Mouse (Mus musculus) forebrain, embryonic 15.5 days (tissue): ENCODE data around the gene Mycbpap. TPM values are rescaled to one million over a fixed set of nuclear protein-coding genes. Genes with fewer than 3 reads are reported as not detected.

ENCODE experiments used
- ATAC-seq: fragments of 200-750 bp; cut with Nextera tagmentation; replicated peaks from 2 replicates; pipeline ENCODE4 v1.8.0; 2017; ENCODE audit warnings: mild to moderate bottlenecking, moderate TSS enrichment, moderate library complexity
- H3K27ac ChIP-seq: fragments of 300-500 bp; sonication (generic); replicated peaks from 2 replicates; pipeline ENCODE4 v1.5.1; 2015; ENCODE audit warnings: mild to moderate bottlenecking, inconsistent platforms
- H3K27me3 ChIP-seq: fragments of 300-500 bp; sonication (generic); 2 replicates; pipeline ENCODE4 v1.6.1; 2015; ENCODE audit warnings: inconsistent platforms
- H3K36me3 ChIP-seq: fragments of 300-500 bp; sonication (generic); 2 replicates; pipeline ENCODE4 v1.6.1; 2015; ENCODE audit warnings: mild to moderate bottlenecking, inconsistent platforms
- H3K4me1 ChIP-seq: fragments of 300-500 bp; sonication (generic); 2 replicates; pipeline ENCODE4 v1.6.1; 2015; ENCODE audit warnings: inconsistent platforms
- H3K4me2 ChIP-seq: fragments of 300-500 bp; sonication (generic); replicated peaks from 2 replicates; pipeline ENCODE4 v1.6.1; 2015; ENCODE audit warnings: mild to moderate bottlenecking, inconsistent platforms
- H3K4me3 ChIP-seq: fragments of 300-500 bp; sonication (generic); 2 replicates; pipeline ENCODE4 v1.5.1; 2015; ENCODE audit warnings: mild to moderate bottlenecking, inconsistent platforms
- H3K9ac ChIP-seq: fragments of 300-500 bp; sonication (generic); replicated peaks from 2 replicates; pipeline ENCODE4 v1.6.1; 2015; ENCODE audit warnings: mild to moderate bottlenecking, inconsistent platforms
- H3K9me3 ChIP-seq: fragments of 300-500 bp; sonication (generic); 2 replicates; pipeline ENCODE4 v1.6.1; 2016; ENCODE audit warnings: inconsistent platforms
- WGBS: fragments of 180-500 bp; shearing (Covaris S2); methylation state at CpG from one replicate; pipeline ENCODE4 v1.1.7; 2015; ENCODE audit warnings: mixed read lengths; 5-methylcytosine and 5-hydroxymethylcytosine counted together
- polyA plus RNA-seq: library from polyadenylated mRNA; unstranded; fragments of >200 nt; fragmentation: Nextera tagmentation; extraction: Ambion mirVana; gene quantifications from 2 replicates; pipeline ENCODE4 v1.2.1, GENCODE M21; 2015

Gene Mycbpap
- polyA plus RNA-seq, 1 experiment from 2014 or later: 2.7 TPM

DNA sequence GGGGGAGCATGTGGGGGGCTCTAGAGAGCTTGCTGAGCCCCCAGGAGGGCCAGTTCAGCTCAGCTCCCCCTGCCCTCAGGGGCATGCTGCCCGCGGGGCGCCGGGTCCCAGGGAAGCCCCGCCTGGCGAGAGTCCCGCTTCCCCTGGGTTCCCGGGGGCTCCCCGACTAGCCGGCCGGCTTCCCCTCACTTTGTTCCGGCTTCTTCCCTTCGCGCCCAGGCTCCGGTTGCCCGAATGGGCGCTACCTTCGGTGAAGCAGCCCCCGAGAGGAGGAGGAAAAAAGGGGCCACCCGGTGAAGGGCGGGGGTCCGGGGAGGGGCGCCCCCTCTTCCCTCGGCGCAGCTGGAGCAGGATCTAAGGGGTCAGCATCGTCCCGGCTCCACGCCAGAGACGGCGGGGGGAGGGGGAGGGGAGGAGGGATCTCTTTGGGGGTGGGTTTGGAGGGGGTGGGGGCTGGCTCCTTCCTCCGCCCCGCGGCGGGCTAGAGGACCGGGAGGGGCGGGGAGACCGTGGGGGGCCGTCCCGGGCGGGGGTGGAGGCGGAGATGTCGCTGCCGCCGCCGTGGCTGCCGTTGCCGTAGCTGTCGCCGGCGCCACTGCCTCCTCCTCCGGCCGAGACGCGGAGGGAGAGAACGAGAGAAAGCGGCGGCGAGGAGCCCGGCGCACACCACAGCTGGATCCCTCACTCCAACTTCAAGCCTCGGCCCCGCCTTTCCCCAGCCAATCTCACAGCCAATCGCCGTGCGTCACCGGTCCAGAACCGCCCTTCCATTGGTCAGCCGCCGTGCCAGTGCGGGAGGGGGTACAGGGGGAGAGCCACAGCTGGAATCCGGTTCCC, 47.6 kb downstream of the Mycbpap start, which contains the start of gene Cacna1g:
Gene Cacna1g, minus strand, starts transcription at position 492 of the 837 bp plus-strand sequence.
- H3K36me3 ChIP-seq: no peaks in the 10 kb centered on the region
- peaks cover 19% of the 10 kb centered on the region for H3K27me3 ChIP-seq
- H3K9ac ChIP-seq: peak within 1 kb of the TSS; percentile 71
- 0% methylated on average over 46 of the region's 71 CpGs for WGBS
- H3K4me2 ChIP-seq: peak within 1 kb of the TSS; percentile 97
- peak within 1 kb of the TSS; percentile 69 for H3K27ac ChIP-seq
- peak within 1 kb of the TSS; percentile 68 for H3K4me3 ChIP-seq
- no peaks in the 10 kb centered on the region for H3K9me3 ChIP-seq
- peak; percentile 86 for ATAC-seq
- peaks cover 63% of the 10 kb centered on the region for H3K4me1 ChIP-seq

GRCm38 (mm10) chr11:94472916-94473706, 48.4 kb downstream of the Mycbpap start:
- no peak for ATAC-seq
- Histone ChIP-seq H3K27me3 (peaks cover 19% of the 10 kb centered on the region), H3K4me3 (peak overlapping the region; percentile 68), H3K9me3 (no peaks in the 10 kb centered on the region), H3K4me2 (peak overlapping the region; percentile 97), H3K9ac (peak overlapping the region; percentile 71), H3K27ac (peak overlapping the region; percentile 69), H3K36me3 (no peaks in the 10 kb centered on the region), H3K4me1 (peaks cover 71% of the 10 kb centered on the region)
- under 1% methylated on average over 47 of the region's 52 CpGs for WGBS

DNA sequence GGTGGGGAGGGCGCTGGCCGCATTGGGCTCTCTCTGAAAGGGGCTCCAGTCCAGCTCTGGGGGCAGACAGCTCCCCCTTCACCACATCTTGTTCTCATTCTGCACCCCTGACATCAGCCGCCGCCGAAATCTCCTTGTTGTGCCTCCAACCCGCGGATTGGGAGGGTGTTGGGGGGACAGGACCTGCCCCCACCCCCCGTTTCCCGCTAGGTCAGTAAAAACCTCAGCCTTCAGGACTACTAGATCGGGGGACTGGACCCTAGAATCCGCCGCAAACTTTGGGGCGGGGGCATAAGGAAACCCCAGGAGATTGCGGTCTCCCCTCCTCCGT, 49.0 kb downstream of the Mycbpap start:
- no peaks in the 10 kb centered on the region for H3K36me3 ChIP-seq
- no peak for ATAC-seq
- peak overlapping the region; percentile 68 for H3K4me3 ChIP-seq
- H3K4me1 ChIP-seq: peaks cover 74% of the 10 kb centered on the region
- peak overlapping the region; percentile 69 for H3K27ac ChIP-seq
- H3K9ac ChIP-seq: peak overlapping the region; percentile 71
- H3K27me3 ChIP-seq: peaks cover 19% of the 10 kb centered on the region
- H3K9me3 ChIP-seq: no peaks in the 10 kb centered on the region
- H3K4me2 ChIP-seq: peak overlapping the region; percentile 97
- under 1% methylated on average over 15 of the region's 15 CpGs for WGBS

GRCm38 (mm10) chr11:94471740-94472584, 49.6 kb downstream of the Mycbpap start:
- peak overlapping the region; percentile 97 for H3K4me2 ChIP-seq
- peak overlapping the region; percentile 69 for H3K27ac ChIP-seq
- peaks cover 19% of the 10 kb centered on the region for H3K27me3 ChIP-seq
- no peaks in the 10 kb centered on the region for H3K9me3 ChIP-seq
- peak overlapping the region; percentile 71 for H3K9ac ChIP-seq
- ATAC-seq: no peak
- 9% methylated on average over 16 of the region's 17 CpGs for WGBS
- H3K36me3 ChIP-seq: no peaks in the 10 kb centered on the region
- peaks cover 74% of the 10 kb centered on the region for H3K4me1 ChIP-seq
- peak overlapping the region; percentile 68 for H3K4me3 ChIP-seq

DNA sequence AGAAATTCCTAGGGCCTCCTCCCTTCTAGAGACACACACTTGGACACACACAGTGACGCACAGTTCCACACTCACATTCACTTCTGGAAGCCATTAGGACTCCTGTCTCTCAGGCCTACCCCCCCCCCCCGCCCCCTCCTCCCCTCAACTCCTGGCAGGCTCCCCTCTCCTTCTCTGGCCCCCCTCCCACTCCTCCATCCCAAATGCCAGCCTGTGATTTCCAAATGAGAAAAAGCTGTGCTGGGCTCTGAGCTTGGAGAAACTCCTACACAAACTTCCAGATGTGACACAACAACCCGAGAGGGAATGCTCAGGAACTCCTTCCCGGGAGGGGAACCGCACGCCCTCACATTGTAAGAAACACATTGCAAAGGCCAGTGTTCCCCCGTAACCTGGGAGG, 51.2 kb downstream of the Mycbpap start:
- ATAC-seq: no peak
- Histone ChIP-seq H3K9me3 (no peaks in the 10 kb centered on the region), H3K27ac (peak overlapping the region; percentile 94), H3K4me2 (peak overlapping the region; percentile 97; the same call in 1 of the 2 replicates), H3K9ac (0 out of 2 replicates have a peak overlapping the region, but pooled peaks have one; percentile 23), H3K4me1 (peaks cover 71% of the 10 kb centered on the region), H3K4me3 (no peak overlapping the region), H3K36me3 (no peaks in the 10 kb centered on the region), H3K27me3 (peaks cover 14% of the 10 kb centered on the region)
- WGBS: 26% methylated on average over 6 of the region's 7 CpGs

DNA sequence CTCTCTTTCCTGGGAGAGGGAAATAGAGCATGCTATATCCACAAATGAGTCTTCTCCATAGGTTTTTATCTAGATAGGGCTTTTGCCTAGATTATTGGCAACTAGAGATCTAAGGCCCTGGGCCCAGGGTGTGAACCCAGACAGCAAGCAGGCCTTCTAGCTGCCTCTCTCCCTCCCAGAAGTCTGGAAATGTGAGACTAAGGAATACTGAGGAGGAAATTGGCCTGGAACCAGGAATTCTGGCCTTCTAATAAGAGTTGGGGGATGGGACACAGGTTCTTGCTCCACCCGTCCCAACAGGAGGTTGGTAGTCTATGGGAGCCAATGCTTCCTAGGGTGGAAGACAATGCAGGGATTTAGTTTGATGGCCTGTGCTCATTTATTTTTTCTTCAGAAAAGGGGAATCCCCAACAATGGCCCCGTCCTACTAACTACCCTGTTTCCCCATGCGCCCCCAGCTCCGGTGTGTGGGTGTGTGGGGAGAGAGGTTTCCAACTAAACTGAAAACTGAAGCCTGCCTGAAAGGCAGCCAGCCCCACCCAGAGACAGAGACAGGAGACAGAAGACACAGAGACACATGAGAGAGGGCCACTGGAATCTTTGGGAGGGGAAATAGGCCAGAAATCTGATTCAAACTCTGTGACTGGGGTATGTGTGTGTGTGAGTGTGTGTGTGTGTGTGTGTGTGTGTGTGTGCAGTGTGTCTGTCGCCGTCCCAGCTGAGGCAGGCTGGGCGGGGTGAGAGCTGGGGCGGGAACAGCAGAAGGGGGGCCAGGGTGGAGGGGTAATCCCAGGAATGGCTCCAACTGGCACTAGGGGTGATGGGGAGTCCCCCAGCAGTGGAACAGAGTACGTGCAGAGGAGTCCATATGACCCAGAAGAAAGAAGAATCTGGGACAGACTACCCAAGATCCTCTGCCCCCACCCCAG, 52.1 kb downstream of the Mycbpap start:
- Histone ChIP-seq H3K9me3 (no peaks in the 10 kb centered on the region), H3K36me3 (no peaks in the 10 kb centered on the region), H3K4me2 (peak overlapping the region; percentile 24), H3K27me3 (peaks cover 5% of the 10 kb centered on the region; the same call in 1 of the 2 replicates), H3K4me3 (no peak overlapping the region), H3K4me1 (peaks cover 70% of the 10 kb centered on the region), H3K27ac (peak overlapping the region; percentile 94), H3K9ac (peak overlapping the region; percentile 19; the same call in 1 of the 2 replicates)
- ATAC-seq: 0 out of 2 replicates have a peak, but pooled peaks have one; percentile 1
- WGBS: 6% methylated on average over 9 of the region's 9 CpGs

DNA sequence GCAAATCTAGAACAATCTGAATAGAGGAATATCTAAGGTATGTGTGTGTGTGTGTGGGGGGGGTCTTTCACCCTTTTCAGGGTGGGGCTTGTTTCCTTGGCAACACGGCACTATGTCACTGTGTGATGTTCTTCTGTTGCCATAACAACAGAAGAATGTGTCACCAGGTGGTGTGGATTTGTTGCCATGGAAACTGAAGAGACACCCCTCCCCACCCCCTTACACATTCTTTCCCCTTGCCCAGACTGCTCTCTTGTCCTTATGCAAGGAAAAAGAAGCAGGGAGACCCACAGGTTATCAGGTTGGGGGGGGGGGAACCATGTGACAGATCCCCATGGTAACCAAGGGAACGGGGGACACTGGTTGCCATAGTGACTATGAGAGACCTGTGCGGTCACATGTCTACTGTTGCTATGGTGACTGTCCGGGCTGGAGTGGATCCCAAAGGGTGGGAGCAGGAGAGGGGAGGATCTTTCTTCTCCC, 52.9 kb downstream of the Mycbpap start:
- Histone ChIP-seq H3K27me3 (peaks cover 5% of the 10 kb centered on the region; the same call in 1 of the 2 replicates), H3K27ac (peak overlapping the region; percentile 94), H3K4me3 (no peak overlapping the region), H3K36me3 (no peaks in the 10 kb centered on the region), H3K9ac (no peak overlapping the region), H3K4me2 (peak overlapping the region; percentile 24), H3K9me3 (no peaks in the 10 kb centered on the region), H3K4me1 (peaks cover 70% of the 10 kb centered on the region)
- peak; percentile 87 for ATAC-seq
- WGBS: 4% methylated on average over 4 of the region's 4 CpGs

- 0 out of 2 replicates have a peak overlapping the region, but pooled peaks have one; percentile 9 for H3K27ac ChIP-seq
Measured at GRCm38 (mm10) chr11:94466333-94466855, 55.1 kb downstream of the Mycbpap start.

GRCm38 (mm10) chr11:94464170-94464569, 57.4 kb downstream of the Mycbpap start:
- H3K4me3 ChIP-seq: no peak overlapping the region
- H3K9me3 ChIP-seq: no peaks in the 10 kb centered on the region
- H3K4me2 ChIP-seq: no peak overlapping the region
- no peaks in the 10 kb centered on the region for H3K36me3 ChIP-seq
- H3K9ac ChIP-seq: no peak overlapping the region
- H3K4me1 ChIP-seq: peaks cover 29% of the 10 kb centered on the region
- ATAC-seq: no peak
- H3K27me3 ChIP-seq: no peaks in the 10 kb centered on the region
- 54% methylated on average over 2 of the region's 2 CpGs for WGBS
- no peak overlapping the region for H3K27ac ChIP-seq

More at GRCm38 (mm10) chr11:94466333-94466855, 55.1 kb downstream of the Mycbpap start:
- no peak overlapping the region for H3K9ac ChIP-seq
- 85% methylated on average over 17 of the region's 17 CpGs for WGBS
- H3K4me3 ChIP-seq: no peak overlapping the region
- no peaks in the 10 kb centered on the region for H3K27me3 ChIP-seq
- no peak overlapping the region for H3K4me2 ChIP-seq
- H3K36me3 ChIP-seq: no peaks in the 10 kb centered on the region
- H3K4me1 ChIP-seq: peaks cover 49% of the 10 kb centered on the region
- H3K9me3 ChIP-seq: no peaks in the 10 kb centered on the region
- no peak for ATAC-seq

DNA sequence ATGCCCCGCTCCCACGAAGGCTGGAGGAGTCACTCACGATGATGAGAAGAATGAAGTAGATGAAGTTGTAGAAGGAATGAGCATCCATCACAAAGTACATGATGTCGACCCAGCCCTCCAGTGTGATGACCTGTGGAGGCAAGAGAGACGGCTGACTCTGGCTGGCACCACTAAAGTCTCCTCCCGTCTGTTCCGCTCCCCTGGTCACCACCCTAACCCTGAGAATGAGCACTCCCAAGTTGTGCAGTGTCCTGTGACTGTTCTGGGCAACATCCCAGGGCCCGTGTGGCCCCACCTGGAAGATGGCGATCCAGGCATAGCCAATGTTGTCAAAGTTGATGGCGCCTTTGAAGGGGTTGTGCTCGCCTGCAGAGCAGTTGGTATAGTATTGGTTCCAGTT, 59.7 kb downstream of the Mycbpap start:
- no peak overlapping the region for H3K4me3 ChIP-seq
- ATAC-seq: no peak
- H3K27me3 ChIP-seq: no peaks in the 10 kb centered on the region
- WGBS: 92% methylated on average over 11 of the region's 11 CpGs
- no peak overlapping the region for H3K27ac ChIP-seq
- H3K4me2 ChIP-seq: no peak overlapping the region
- H3K9ac ChIP-seq: no peak overlapping the region
- H3K4me1 ChIP-seq: peaks cover 15% of the 10 kb centered on the region
- H3K36me3 ChIP-seq: no peaks in the 10 kb centered on the region
- H3K9me3 ChIP-seq: no peaks in the 10 kb centered on the region
